Mouse (Mus musculus) ES-Bruce4 (cell line): ENCODE data around the gene Chst15. TPM values are rescaled to one million over a fixed set of nuclear protein-coding genes. Genes with fewer than 3 reads are reported as not detected.
A peak's percentile ranks its signal among the peaks of the same experiment; 100 is the strongest.

Source experiments
- H3K27ac ChIP-seq: 2 replicates; pipeline ENCODE4 v1.5.1; 2012; ENCODE audit warnings: low read length, inconsistent platforms; ENCODE audit not compliant: insufficient read depth
- H3K27me3 ChIP-seq: 2 replicates; pipeline ENCODE4 v1.6.1; 2012; ENCODE audit warnings: mild to moderate bottlenecking, low read length, inconsistent platforms; ENCODE audit not compliant: control insufficient read depth, poor library complexity, insufficient read depth, severe bottlenecking
- H3K36me3 ChIP-seq: 2 replicates; pipeline ENCODE4 v1.6.1; 2012; ENCODE audit warnings: inconsistent platforms, mild to moderate bottlenecking, low read length, moderate library complexity; ENCODE audit not compliant: control insufficient read depth, poor library complexity, insufficient read depth, severe bottlenecking
- H3K4me1 ChIP-seq: one replicate; pipeline ENCODE4 v1.8.1; 2011; ENCODE audit warnings: low read length; ENCODE audit not compliant: control insufficient read depth, insufficient read depth
- H3K4me3 ChIP-seq: 2 replicates; pipeline ENCODE4 v1.5.1; 2011; ENCODE audit warnings: low read depth, mild to moderate bottlenecking, low read length
- H3K9ac ChIP-seq: 2 replicates; pipeline ENCODE4 v1.6.1; 2012; ENCODE audit warnings: low read depth, mild to moderate bottlenecking, inconsistent platforms; ENCODE audit not compliant: poor library complexity, severe bottlenecking
- H3K9me3 ChIP-seq: replicated peaks from 2 replicates; pipeline ENCODE4 v1.6.1; 2012; ENCODE audit warnings: mild to moderate bottlenecking, low read length, inconsistent platforms; ENCODE audit not compliant: control insufficient read depth, poor library complexity, insufficient read depth, severe bottlenecking
- CTCF ChIP-seq: IDR thresholded peaks from one replicate; pipeline ENCODE4 v1.8.1; 2011; ENCODE audit warnings: low read depth, low read length
- EP300 ChIP-seq: IDR thresholded peaks from 2 replicates; pipeline ENCODE4 v1.6.1; 2011; ENCODE audit warnings: low read depth, low read length; ENCODE audit not compliant: insufficient read depth
- POLR2A ChIP-seq: IDR thresholded peaks from one replicate; pipeline ENCODE4 v1.8.1; 2011; ENCODE audit warnings: low read length; ENCODE audit not compliant: insufficient read depth
- polyA plus RNA-seq: library from polyadenylated mRNA; stranded (reverse); fragments of >200 nt; gene quantifications from 2 replicates; pipeline ENCODE4 v1.2.4, GENCODE M21; 2011; ENCODE audit warnings: low read depth; ENCODE audit not compliant: missing spikeins, insufficient read depth, insufficient read length

Gene Chst15
- 15.4 and 20.7 TPM in 2 replicates for polyA plus RNA-seq

GRCm38 (mm10) chr7:132317036-132317541, at the start of gene Chst15:
Gene Chst15 (minus strand): TSS chr7:132317228.
- Histone ChIP-seq H3K27me3 (peaks cover 8% of the 10 kb centered on the region; the same call in 1 of the 2 replicates), H3K9ac (peak within 1 kb of the TSS; percentile 44), H3K27ac (no peak within 1 kb of the TSS), H3K4me1 (no peaks in the 10 kb centered on the region), H3K36me3 (no peaks in the 10 kb centered on the region), H3K4me3 (peak within 1 kb of the TSS; percentile 48), H3K9me3 (no peaks in the 10 kb centered on the region; the same call in 1 of the 2 replicates)
- TF ChIP-seq POLR2A = no peak
- TF ChIP-seq CTCF = no peak
- peak; percentile 62; the same call in 1 of the 2 replicates for TF ChIP-seq EP300

GRCm38 (mm10) chr7:132365703-132366384, 48.8 kb upstream of the Chst15 start:
- Histone ChIP-seq H3K27ac (no peak overlapping the region), H3K9me3 (no peaks in the 10 kb centered on the region), H3K36me3 (no peaks in the 10 kb centered on the region), H3K4me3 (no peak overlapping the region), H3K9ac (no peak overlapping the region), H3K4me1 (no peaks in the 10 kb centered on the region), H3K27me3 (no peaks in the 10 kb centered on the region)
- TF ChIP-seq EP300 = no peak
- no peak for TF ChIP-seq POLR2A
- no peak for TF ChIP-seq CTCF

GRCm38 (mm10) chr7:132365111-132365510, 48.1 kb upstream of the Chst15 start:
- TF ChIP-seq EP300 = no peak
- TF ChIP-seq POLR2A = no peak
- no peak for TF ChIP-seq CTCF
- Histone ChIP-seq H3K27ac (no peak overlapping the region), H3K9ac (no peak overlapping the region), H3K4me3 (no peak overlapping the region), H3K4me1 (no peaks in the 10 kb centered on the region), H3K9me3 (no peaks in the 10 kb centered on the region), H3K27me3 (no peaks in the 10 kb centered on the region), H3K36me3 (no peaks in the 10 kb centered on the region)

GRCm38 (mm10) chr7:132364506-132364905, 47.5 kb upstream of the Chst15 start:
- Histone ChIP-seq H3K4me3 (no peak overlapping the region), H3K9ac (no peak overlapping the region), H3K27ac (no peak overlapping the region), H3K9me3 (no peaks in the 10 kb centered on the region), H3K36me3 (no peaks in the 10 kb centered on the region), H3K27me3 (no peaks in the 10 kb centered on the region), H3K4me1 (no peaks in the 10 kb centered on the region)
- TF ChIP-seq CTCF (no peak), EP300 (no peak)

GRCm38 (mm10) chr7:132360336-132360735, 43.3 kb upstream of the Chst15 start:
- no peaks in the 10 kb centered on the region for H3K4me1 ChIP-seq
- no peaks in the 10 kb centered on the region for H3K9me3 ChIP-seq
- H3K4me3 ChIP-seq = no peak overlapping the region
- no peak overlapping the region for H3K9ac ChIP-seq
- no peak overlapping the region for H3K27ac ChIP-seq
- no peak for TF ChIP-seq POLR2A
- no peak for TF ChIP-seq EP300
- TF ChIP-seq CTCF = no peak
- H3K36me3 ChIP-seq = no peaks in the 10 kb centered on the region
- H3K27me3 ChIP-seq = no peaks in the 10 kb centered on the region; the same call in 1 of the 2 replicates

GRCm38 (mm10) chr7:132358709-132359108, 41.7 kb upstream of the Chst15 start:
- Histone ChIP-seq H3K4me3 (no peak overlapping the region), H3K9me3 (no peaks in the 10 kb centered on the region), H3K27ac (no peak overlapping the region), H3K36me3 (no peaks in the 10 kb centered on the region), H3K9ac (no peak overlapping the region), H3K27me3 (no peaks in the 10 kb centered on the region; the same call in 1 of the 2 replicates), H3K4me1 (no peaks in the 10 kb centered on the region)
- TF ChIP-seq POLR2A (no peak), CTCF (no peak), EP300 (no peak)
